Mouse (Mus musculus) liver, adult 2 months (tissue): ENCODE measurements around the gene Man2b1. TPM values are rescaled to one million over a fixed set of nuclear protein-coding genes. Genes with fewer than 3 reads are reported as not detected.

Experiments used
- DNase-seq: peaks from one replicate; pipeline ENCODE4 v3.0.0-alpha.2; 2011; ENCODE audit warnings: low read depth, low spot score; ENCODE audit errors: extremely low read depth
- H3K27ac ChIP-seq: fragments of 200-500 bp; replicated peaks from 2 replicates; pipeline ENCODE4 v1.5.1; 2012; ENCODE audit warnings: low read depth, mild to moderate bottlenecking, control low read depth, inconsistent platforms, low read length; ENCODE audit not compliant: insufficient read depth
- H3K27me3 ChIP-seq: fragments of 200-500 bp; 2 replicates; pipeline ENCODE4 v1.6.1; 2012; ENCODE audit warnings: mild to moderate bottlenecking, moderate library complexity, low read length, inconsistent platforms; ENCODE audit not compliant: control insufficient read depth, insufficient read depth
- H3K36me3 ChIP-seq: fragments of 200-500 bp; 2 replicates; pipeline ENCODE4 v1.6.1; 2012; ENCODE audit warnings: low read length, inconsistent platforms; ENCODE audit not compliant: control insufficient read depth, insufficient read depth
- H3K4me1 ChIP-seq: fragments of 200-500 bp; 2 replicates; pipeline ENCODE4 v1.6.1; 2011; ENCODE audit warnings: low read length; ENCODE audit not compliant: control insufficient read depth, insufficient read depth
- H3K4me3 ChIP-seq: fragments of 200-500 bp; 2 replicates; pipeline ENCODE4 v1.5.1; 2011; ENCODE audit warnings: low read depth, mild to moderate bottlenecking, control low read depth, low read length, moderate library complexity; ENCODE audit not compliant: insufficient read depth
- H3K79me2 ChIP-seq: fragments of 200-500 bp; 2 replicates; pipeline ENCODE4 v1.6.1; 2012; ENCODE audit warnings: inconsistent platforms, mild to moderate bottlenecking, low read length, moderate library complexity; ENCODE audit not compliant: control insufficient read depth, insufficient read depth
- H3K9ac ChIP-seq: fragments of 200-500 bp; 2 replicates; pipeline ENCODE4 v1.6.1; 2012; ENCODE audit warnings: low read depth, mild to moderate bottlenecking, control low read depth, inconsistent platforms, low read length
- CTCF ChIP-seq: fragments of 200-500 bp; IDR thresholded peaks from 2 replicates; pipeline ENCODE4 v1.5.1; 2011; ENCODE audit warnings: low read depth, low read length, control low read depth
- POLR2A ChIP-seq: fragments of 200-500 bp; IDR thresholded peaks from 2 replicates; pipeline ENCODE4 v1.6.1; 2011; ENCODE audit warnings: low read length, control low read depth; ENCODE audit not compliant: insufficient read depth; ENCODE audit errors: extremely low read depth
- WGBS: fragments of 180-500 bp; shearing (Covaris S2); methylation state at CpG from one replicate; pipeline ENCODE4 v1.1.7; 2018; 5-methylcytosine and 5-hydroxymethylcytosine counted together
- polyA plus RNA-seq: library from polyadenylated mRNA; depleted of rRNA; stranded (reverse); fragments of >200 nt; gene quantifications from 2 replicates; pipeline ENCODE4 v1.2.3, GENCODE M21; 2012
- total RNA-seq: library from RNA; depleted of rRNA; stranded (reverse); fragments of >200 nt; gene quantifications from 2 replicates; pipeline ENCODE4 v1.2.3, GENCODE M21; 2014

Gene Man2b1
- total and polyA plus RNA-seq, 2 experiments = 57.2 to 69.5 TPM

- Histone ChIP-seq H3K4me1 (peaks cover 18% of the 10 kb centered on the region), H3K9ac (peak within 1 kb of the TSS; percentile 91), H3K4me3 (peak within 1 kb of the TSS; percentile 78), H3K36me3 (peaks cover 2% of the 10 kb centered on the region), H3K27me3 (no peaks in the 10 kb centered on the region), H3K79me2 (peaks cover 14% of the 10 kb centered on the region; the same call in 1 of the 2 replicates), H3K27ac (peak within 1 kb of the TSS; percentile 95)
- DNase-seq = peak; percentile 95
- TF ChIP-seq POLR2A = 0 out of 2 replicates have a peak, but pooled peaks have one; percentile 11
- no peak for TF ChIP-seq CTCF
- under 1% methylated on average over 58 of the region's 59 CpGs for WGBS
Observed at GRCm38 (mm10) chr8:85036718-85037365, 46.2 kb upstream of the Man2b1 start, which contains the start of gene Tnpo2. TSS of gene Tnpo2 (plus strand) at chr8:85036915.

GRCm38 (mm10) chr8:85037366-85037680 lies 45.7 kb upstream of the Man2b1 start:
- Histone ChIP-seq H3K9ac (peak overlapping the region; percentile 91), H3K79me2 (peaks cover 14% of the 10 kb centered on the region; the same call in 1 of the 2 replicates), H3K4me3 (peak overlapping the region; percentile 78), H3K4me1 (peaks cover 15% of the 10 kb centered on the region), H3K27ac (peak overlapping the region; percentile 60), H3K27me3 (no peaks in the 10 kb centered on the region), H3K36me3 (peaks cover 2% of the 10 kb centered on the region; the same call in 1 of the 2 replicates)
- TF ChIP-seq POLR2A (no peak), CTCF (no peak)
- DNase-seq = no peak
- WGBS = 0% methylated on average over 14 of the region's 14 CpGs

GRCm38 (mm10) chr8:85037681-85038531 lies 45.2 kb upstream of the Man2b1 start:
- Histone ChIP-seq H3K4me1 (peaks cover 9% of the 10 kb centered on the region), H3K36me3 (peaks cover 2% of the 10 kb centered on the region; the same call in 1 of the 2 replicates), H3K27ac (peak overlapping the region; percentile 19; the same call in 1 of the 2 replicates), H3K4me3 (peak overlapping the region; percentile 78), H3K79me2 (peaks cover 14% of the 10 kb centered on the region; the same call in 1 of the 2 replicates), H3K9ac (peak overlapping the region; percentile 91), H3K27me3 (no peaks in the 10 kb centered on the region)
- DNase-seq = peak; percentile 35
- WGBS = 3% methylated on average over 57 of the region's 57 CpGs
- TF ChIP-seq CTCF = no peak

GRCm38 (mm10) chr8:85043619-85044018 lies 39.5 kb upstream of the Man2b1 start:
- no peak overlapping the region for H3K27ac ChIP-seq
- H3K4me3 ChIP-seq = no peak overlapping the region
- TF ChIP-seq CTCF (no peak), POLR2A (no peak)
- H3K4me1 ChIP-seq = peaks cover under 1% of the 10 kb centered on the region; the same call in 1 of the 2 replicates
- no peak for DNase-seq
- no peak overlapping the region for H3K9ac ChIP-seq
- peaks cover 4% of the 10 kb centered on the region; the same call in 1 of the 2 replicates for H3K79me2 ChIP-seq
- H3K36me3 ChIP-seq = peaks cover 23% of the 10 kb centered on the region; the same call in 1 of the 2 replicates
- no peaks in the 10 kb centered on the region for H3K27me3 ChIP-seq
- WGBS = 95% methylated on average over 6 of the region's 6 CpGs

GRCm38 (mm10) chr8:85057367-85057766 lies 25.7 kb upstream of the Man2b1 start:
- DNase-seq = no peak
- no peak overlapping the region for H3K9ac ChIP-seq
- H3K36me3 ChIP-seq = peaks cover 11% of the 10 kb centered on the region
- no peak for TF ChIP-seq POLR2A
- 64% methylated on average over 7 of the region's 7 CpGs for WGBS
- H3K79me2 ChIP-seq = no peaks in the 10 kb centered on the region
- H3K27ac ChIP-seq = no peak overlapping the region
- H3K4me3 ChIP-seq = no peak overlapping the region
- no peaks in the 10 kb centered on the region for H3K27me3 ChIP-seq
- H3K4me1 ChIP-seq = peaks cover 9% of the 10 kb centered on the region
